Mouse (Mus musculus) forebrain, embryonic 11.5 days (tissue): ENCODE results near the gene Slc16a7. TPM values are rescaled to one million over a fixed set of nuclear protein-coding genes. Genes with fewer than 3 reads are reported as not detected.

ENCODE experiments used
- ATAC-seq: fragments of 200-750 bp; cut with Nextera tagmentation; replicated peaks from 2 replicates; pipeline ENCODE4 v1.8.0; 2017; ENCODE audit warnings: moderate TSS enrichment; ENCODE audit not compliant: low FRiP score
- DNase-seq: peaks from one replicate; pipeline ENCODE4 v3.0.0-alpha.2; 2017; ENCODE audit warnings: low spot score
- H3K27ac ChIP-seq: fragments of 300-500 bp; sonication (generic); 2 replicates; pipeline ENCODE4 v1.5.1; 2014; ENCODE audit warnings: low read depth, low read length
- H3K27me3 ChIP-seq: fragments of 300-500 bp; sonication (generic); 2 replicates; pipeline ENCODE4 v1.6.1; 2014; ENCODE audit warnings: mild to moderate bottlenecking, low read length, mixed read lengths; ENCODE audit not compliant: control insufficient read depth, insufficient read depth
- H3K36me3 ChIP-seq: fragments of 300-500 bp; sonication (generic); 2 replicates; pipeline ENCODE4 v1.6.1; 2014; ENCODE audit warnings: mild to moderate bottlenecking, low read length, moderate library complexity, mixed read lengths; ENCODE audit not compliant: control insufficient read depth, insufficient read depth
- H3K4me1 ChIP-seq: fragments of 300-500 bp; sonication (generic); replicated peaks from 2 replicates; pipeline ENCODE4 v1.6.1; 2014; ENCODE audit warnings: low read length, mixed read lengths; ENCODE audit not compliant: control insufficient read depth, insufficient read depth
- H3K4me2 ChIP-seq: fragments of 300-500 bp; sonication (generic); 2 replicates; pipeline ENCODE4 v1.6.1; 2014; ENCODE audit warnings: low read depth, mild to moderate bottlenecking, low read length, moderate library complexity, mixed read lengths; ENCODE audit not compliant: severe bottlenecking
- H3K4me3 ChIP-seq: fragments of 300-500 bp; sonication (generic); 2 replicates; pipeline ENCODE4 v1.5.1; 2014; ENCODE audit warnings: low read depth, low read length
- H3K9ac ChIP-seq: fragments of 300-500 bp; sonication (generic); 2 replicates; pipeline ENCODE4 v1.6.1; 2014; ENCODE audit warnings: low read length
- H3K9me3 ChIP-seq: fragments of 300-500 bp; sonication (generic); 2 replicates; pipeline ENCODE4 v1.6.1; 2016; ENCODE audit warnings: low read length, mixed read lengths; ENCODE audit not compliant: control insufficient read depth
- WGBS: fragments of 180-500 bp; shearing (Covaris S2); extraction: QIAGEN DNeasy Blood & Tissue Kit; methylation state at CpG from one replicate; pipeline ENCODE4 v1.1.7; 2014; 5-methylcytosine and 5-hydroxymethylcytosine counted together
- polyA plus RNA-seq: library from polyadenylated mRNA; unstranded; fragments of >200 nt; fragmentation: Nextera tagmentation; extraction: Ambion mirVana; gene quantifications from 2 replicates; pipeline ENCODE4 v1.2.1, GENCODE M21; 2014

The Slc16a7 gene
- polyA plus RNA-seq, 1 experiment from 2014 or later, result 3.5 TPM

DNA sequence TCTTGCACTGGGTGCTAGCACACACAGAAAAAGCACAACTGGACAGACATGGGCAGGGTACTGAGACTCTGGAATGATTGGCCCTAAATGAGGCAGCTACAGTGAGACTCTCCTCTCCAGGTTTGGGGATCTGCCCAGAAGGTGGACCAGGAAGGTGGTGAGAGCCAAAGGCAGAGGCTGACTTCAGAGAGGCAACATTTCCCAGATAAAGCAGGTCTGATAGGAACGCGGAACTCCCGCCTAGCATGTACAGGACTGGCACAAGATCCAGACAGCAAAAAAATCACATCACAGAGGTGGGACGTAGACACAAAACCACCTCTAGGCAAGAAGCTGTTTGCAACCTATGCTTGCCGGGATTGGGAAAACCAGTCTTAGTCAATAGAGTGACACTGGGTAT is 55.5 kb downstream of the Slc16a7 start:
- WGBS, result 93% methylated on average over 5 of the region's 5 CpGs
- H3K9me3 ChIP-seq, result no peaks in the 10 kb centered on the region

DNA sequence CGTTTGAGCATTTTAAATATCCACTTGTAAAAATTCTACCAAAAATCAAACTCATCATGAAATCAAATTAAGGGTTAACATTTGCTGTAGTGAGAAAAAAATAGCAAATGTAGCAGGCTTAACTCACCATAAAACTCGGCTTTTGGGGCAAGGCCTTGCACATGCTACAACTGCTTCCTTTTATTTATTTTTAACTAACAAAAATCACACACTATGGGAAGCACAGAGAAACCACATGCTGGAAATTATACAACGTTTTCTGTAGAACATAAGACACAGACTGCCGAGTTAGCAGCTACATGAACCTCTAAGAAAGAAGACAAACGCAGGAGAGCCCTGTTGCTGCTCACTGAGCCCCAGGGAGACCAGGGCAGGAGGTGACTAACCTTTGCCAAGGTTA is 57.9 kb downstream of the Slc16a7 start:
- WGBS, result 76% methylated on average over 5 of the region's 5 CpGs
- no peak for ATAC-seq
- H3K27me3 ChIP-seq, result no peaks in the 10 kb centered on the region

More for the DNA sequence above, 55.5 kb downstream of the Slc16a7 start:
- Histone ChIP-seq H3K4me1 (peaks cover 1% of the 10 kb centered on the region; the same call in 1 of the 2 replicates), H3K27ac (no peak overlapping the region), H3K4me3 (no peak overlapping the region), H3K4me2 (no peak overlapping the region), H3K27me3 (no peaks in the 10 kb centered on the region), H3K36me3 (no peaks in the 10 kb centered on the region), H3K9ac (no peak overlapping the region)
- ATAC-seq (no peak), DNase-seq (no peak)

DNA sequence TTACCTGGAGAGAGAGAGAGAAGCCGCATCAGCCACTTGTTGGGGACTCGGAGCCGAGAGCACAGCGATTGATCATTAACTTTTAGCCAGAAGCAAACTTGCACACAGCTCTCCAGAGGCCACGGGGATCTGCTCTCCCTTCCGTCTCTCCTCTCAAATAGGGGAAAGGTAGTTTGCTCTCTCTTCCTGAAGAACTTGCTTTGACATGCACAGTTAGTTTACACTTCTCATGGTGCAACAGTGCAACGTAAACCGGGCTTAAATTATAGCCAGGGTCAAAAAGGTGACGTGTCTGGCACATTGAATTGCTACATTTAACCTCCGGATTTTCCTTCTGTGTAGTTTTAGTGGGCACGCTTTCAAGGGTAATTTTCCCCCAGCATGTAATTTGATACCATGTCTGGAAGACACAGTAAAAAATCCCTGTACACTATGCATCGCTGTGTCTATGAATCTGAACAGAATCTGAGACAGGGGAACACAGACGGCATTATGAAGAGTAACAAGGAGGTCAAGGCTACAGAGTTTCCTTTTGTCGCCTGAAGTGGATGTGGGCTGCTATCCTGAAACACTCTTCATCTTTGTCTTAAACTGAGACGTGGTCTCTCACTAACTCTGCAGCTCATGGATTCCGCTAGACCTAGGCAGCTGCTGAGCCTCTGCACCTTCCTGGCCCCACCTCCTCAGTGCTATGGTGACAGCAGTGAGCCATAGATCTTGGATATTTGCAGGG is 60.8 kb downstream of the Slc16a7 start:
- Histone ChIP-seq H3K27me3 (no peaks in the 10 kb centered on the region), H3K27ac (no peak overlapping the region), H3K9ac (no peak overlapping the region), H3K4me2 (no peak overlapping the region), H3K4me1 (peaks cover 3% of the 10 kb centered on the region; the same call in 1 of the 2 replicates), H3K36me3 (no peaks in the 10 kb centered on the region), H3K4me3 (no peak overlapping the region), H3K9me3 (no peaks in the 10 kb centered on the region)
- ATAC-seq (peak; percentile 62), DNase-seq (no peak)
- WGBS, result 57% methylated on average over 16 of the region's 16 CpGs

More for the DNA sequence above, 57.9 kb downstream of the Slc16a7 start:
- H3K9ac ChIP-seq, result no peak overlapping the region
- H3K36me3 ChIP-seq, result no peaks in the 10 kb centered on the region
- peaks cover 3% of the 10 kb centered on the region; the same call in 1 of the 2 replicates for H3K4me1 ChIP-seq
- H3K4me2 ChIP-seq, result no peak overlapping the region
- no peaks in the 10 kb centered on the region for H3K9me3 ChIP-seq
- no peak overlapping the region for H3K27ac ChIP-seq
- no peak for DNase-seq
- H3K4me3 ChIP-seq, result no peak overlapping the region

- Histone ChIP-seq H3K27ac (no peak overlapping the region), H3K27me3 (no peaks in the 10 kb centered on the region), H3K4me2 (no peak overlapping the region), H3K36me3 (no peaks in the 10 kb centered on the region), H3K4me1 (peaks cover 3% of the 10 kb centered on the region; the same call in 1 of the 2 replicates), H3K9ac (no peak overlapping the region), H3K9me3 (no peaks in the 10 kb centered on the region), H3K4me3 (no peak overlapping the region)
- DNase-seq, result no peak
- ATAC-seq, result no peak
- 88% methylated on average over 7 of the region's 7 CpGs for WGBS
Measured at GRCm38 (mm10) chr10:125324871-125325565, 64.2 kb downstream of the Slc16a7 start.

GRCm38 (mm10) chr10:125324149-125324834 is 65.0 kb downstream of the Slc16a7 start:
- peaks cover 3% of the 10 kb centered on the region; the same call in 1 of the 2 replicates for H3K4me1 ChIP-seq
- DNase-seq (no peak), ATAC-seq (no peak)
- H3K4me2 ChIP-seq, result no peak overlapping the region
- no peak overlapping the region for H3K9ac ChIP-seq
- H3K27ac ChIP-seq, result no peak overlapping the region
- H3K27me3 ChIP-seq, result no peaks in the 10 kb centered on the region
- H3K4me3 ChIP-seq, result no peak overlapping the region
- 86% methylated on average over 13 of the region's 13 CpGs for WGBS
- H3K9me3 ChIP-seq, result no peaks in the 10 kb centered on the region
- no peaks in the 10 kb centered on the region for H3K36me3 ChIP-seq

- 88% methylated on average over 11 of the region's 11 CpGs for whole genome bisulfite sequencing
Measured at GRCm38 (mm10) chr10:125321446-125322428, 67.5 kb downstream of the Slc16a7 start.

GRCm38 (mm10) chr10:125317317-125317716 is 71.9 kb downstream of the Slc16a7 start:
- no peak overlapping the region for H3K9ac ChIP-seq
- H3K4me3 ChIP-seq, result no peak overlapping the region
- H3K9me3 ChIP-seq, result no peaks in the 10 kb centered on the region
- no peak overlapping the region for H3K4me2 ChIP-seq
- no peaks in the 10 kb centered on the region for H3K36me3 ChIP-seq
- WGBS, result 86% methylated on average over 6 of the region's 6 CpGs
- DNase-seq, result no peak
- no peak for ATAC-seq
- H3K4me1 ChIP-seq, result no peaks in the 10 kb centered on the region
- no peak overlapping the region for H3K27ac ChIP-seq
- H3K27me3 ChIP-seq, result no peaks in the 10 kb centered on the region

More at GRCm38 (mm10) chr10:125321446-125322428, 67.5 kb downstream of the Slc16a7 start:
- H3K9ac ChIP-seq, result no peak overlapping the region
- no peak overlapping the region for H3K4me2 ChIP-seq
- H3K9me3 ChIP-seq, result no peaks in the 10 kb centered on the region
- DNase-seq (no peak), ATAC-seq (no peak)
- H3K36me3 ChIP-seq, result no peaks in the 10 kb centered on the region
- no peaks in the 10 kb centered on the region for H3K27me3 ChIP-seq
- H3K27ac ChIP-seq, result no peak overlapping the region
- H3K4me3 ChIP-seq, result no peak overlapping the region
- no peaks in the 10 kb centered on the region for H3K4me1 ChIP-seq

- no peak for ATAC-seq
- Histone ChIP-seq H3K9ac (no peak overlapping the region), H3K9me3 (no peaks in the 10 kb centered on the region), H3K36me3 (no peaks in the 10 kb centered on the region), H3K27me3 (no peaks in the 10 kb centered on the region), H3K4me2 (no peak overlapping the region), H3K4me3 (no peak overlapping the region), H3K4me1 (no peaks in the 10 kb centered on the region), H3K27ac (no peak overlapping the region)
- DNase-seq, result no peak
- WGBS, result 93% methylated on average over 2 of the region's 2 CpGs
Measured at GRCm38 (mm10) chr10:125310855-125311254, 78.4 kb downstream of the Slc16a7 start.
